Mouse (Mus musculus) ES-E14 (cell line): ENCODE results near the gene Gm3404. TPM values are rescaled to one million over a fixed set of nuclear protein-coding genes. Genes with fewer than 3 reads are reported as not detected.

Experiments
- DNase-seq: peaks from one replicate; pipeline ENCODE4 v3.0.0-alpha.2; 2013; ENCODE audit warnings: low read depth, low spot score
- H3K27ac ChIP-seq: 2 replicates; pipeline ENCODE4 v1.5.1; 2012; ENCODE audit warnings: low read depth, mild to moderate bottlenecking, low read length, moderate library complexity, mixed read lengths; ENCODE audit not compliant: poor library complexity, insufficient read depth, severe bottlenecking
- H3K36me3 ChIP-seq: 2 replicates; pipeline ENCODE4 v1.6.1; 2012; ENCODE audit warnings: mild to moderate bottlenecking, low read length, moderate library complexity, mixed read lengths; ENCODE audit not compliant: control insufficient read depth, poor library complexity, insufficient read depth, severe bottlenecking
- H3K4me1 ChIP-seq, 2 experiments: fragments of 150-350 bp in 1 of 2; sonication (generic) in 1 of 2; 2 replicates each; pipeline ENCODE4 v1.6.1; 2012; ENCODE audit warnings: low read length in 2 of 2, mild to moderate bottlenecking in 1 of 2, mixed read lengths in 1 of 2; ENCODE audit not compliant: control insufficient read depth in 2 of 2, insufficient read depth in 2 of 2, poor library complexity in 1 of 2
- H3K4me3 ChIP-seq, 2 experiments: fragments of 150-350 bp in 1 of 2; sonication (generic) in 1 of 2; 2 replicates each; pipeline ENCODE4 v1.5.1; 2012; ENCODE audit warnings: low read length in 2 of 2, low read depth in 1 of 2, mild to moderate bottlenecking in 1 of 2, mixed read lengths in 1 of 2; ENCODE audit not compliant: insufficient read depth in 1 of 2, poor library complexity in 1 of 2, severe bottlenecking in 1 of 2
- H3K9ac ChIP-seq: 2 replicates; pipeline ENCODE4 v1.6.1; 2012; ENCODE audit warnings: low read depth, mild to moderate bottlenecking, low read length, mixed read lengths; ENCODE audit not compliant: poor library complexity, insufficient read depth, severe bottlenecking
- H3K9me3 ChIP-seq: fragments of 150-350 bp; sonication (generic); 2 replicates; pipeline ENCODE4 v1.6.1; 2012; ENCODE audit warnings: low read depth, mild to moderate bottlenecking, low read length; ENCODE audit not compliant: control insufficient read depth, insufficient read depth
- CHD2 ChIP-seq: IDR thresholded peaks from 2 replicates; pipeline ENCODE4 v1.6.1; 2014; ENCODE audit warnings: mild to moderate bottlenecking, low read depth, low read length, inconsistent platforms
- HCFC1 ChIP-seq: IDR thresholded peaks from 2 replicates; pipeline ENCODE4 v1.6.1; 2012; ENCODE audit warnings: low read length, inconsistent platforms, borderline replicate concordance; ENCODE audit not compliant: insufficient read depth
- MAFK ChIP-seq: IDR thresholded peaks from 2 replicates; pipeline ENCODE4 v1.6.1; 2014; ENCODE audit warnings: mild to moderate bottlenecking, low read depth, low read length, inconsistent platforms; ENCODE audit not compliant: insufficient read depth
- ZC3H11A ChIP-seq: IDR thresholded peaks from 2 replicates; pipeline ENCODE4 v1.6.1; 2012; ENCODE audit warnings: low read depth, mild to moderate bottlenecking, inconsistent platforms, low read length, borderline replicate concordance
- ZNF384 ChIP-seq: IDR thresholded peaks from 2 replicates; pipeline ENCODE4 v1.6.1; 2012; ENCODE audit warnings: low read depth, low read length, inconsistent platforms
- in situ Hi-C, 2 experiments: fragments of 600-800 bp; cut with MboI; formaldehyde crosslinking; loops; one replicate each; pipeline ENCODE4 v1.15.1; 2025; ENCODE audit warnings: low sequenced_read_pairs in 2 of 2, inconsistent platforms in 1 of 2; ENCODE audit not compliant: unreplicated experiment in 2 of 2
- total RNA-seq: library from RNA; depleted of rRNA; stranded (reverse); fragments of 300-350 nt; gene quantifications from 2 replicates; pipeline ENCODE4 v1.2.3, GENCODE M21; 2012; rRNA removed

Gene Gm3404
- total RNA-seq, 1 experiment = not detected

DNA sequence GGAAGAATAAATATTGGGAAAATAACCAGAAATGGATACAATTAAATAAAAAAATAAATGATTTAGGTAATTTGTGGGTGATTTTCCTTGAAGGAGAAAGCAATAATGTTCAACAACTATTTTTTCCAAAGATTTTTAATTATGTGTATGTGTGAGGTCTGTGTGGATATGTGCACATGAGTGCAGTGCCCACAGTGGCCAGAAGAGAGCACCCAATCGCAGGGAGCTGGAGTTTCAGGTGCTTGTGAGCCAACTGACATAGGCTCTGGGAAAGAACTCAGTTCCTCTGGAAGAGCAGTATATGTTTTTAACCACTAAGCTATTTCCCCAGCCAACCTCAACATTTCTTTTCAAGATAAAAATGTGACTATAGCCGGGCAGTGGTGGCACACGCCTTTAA, 51.1 kb downstream of the Gm3404 start:
- TF ChIP-seq ZC3H11A = no peak
- no peak for TF ChIP-seq CHD2
- no peak for TF ChIP-seq HCFC1
- TF ChIP-seq ZNF384 = no peak
- no peak for TF ChIP-seq MAFK

More for the DNA sequence above, 51.1 kb downstream of the Gm3404 start:
- Histone ChIP-seq H3K9ac (no peak overlapping the region), H3K36me3 (no peaks in the 10 kb centered on the region), H3K4me3 (no peak overlapping the region), H3K9me3 (no peaks in the 10 kb centered on the region), H3K4me1 (no peaks in the 10 kb centered on the region), H3K27ac (no peak overlapping the region)
- in situ Hi-C loops = no loop called here
- DNase-seq = no peak

Other genes starting within 250 kb of the Gm3404 start
- gene Wasf3, start 140.8 kb upstream of the Gm3404 start, total RNA-seq = 6.2 and 8.0 TPM in 2 replicates
- gene Gm6408, start 43.8 kb upstream of the Gm3404 start, total RNA-seq = not detected in 2 replicates
- not detected in 2 replicates for gene Gm6370, start 34.4 kb upstream of the Gm3404 start, total RNA-seq
- gene 4930449I24Rik, start 23.4 kb upstream of the Gm3404 start, total RNA-seq = not detected in 2 replicates
- gene Gm3402, start 11.7 kb upstream of the Gm3404 start, total RNA-seq = not detected in 2 replicates
- not detected in 2 replicates for gene Gm3409, start 11.8 kb downstream of the Gm3404 start, total RNA-seq
- gene Gm3415, start 30.3 kb downstream of the Gm3404 start, total RNA-seq = not detected in 2 replicates
- gene Gpr12, start 59.4 kb downstream of the Gm3404 start, total RNA-seq = 0.37 TPM in 1 of 2 replicates, not detected in the other